Mouse (Mus musculus) embryo, embryonic 9.5 days (tissue): ENCODE measurements around the gene Plac1.
"Not testable (repeated sequence)": the region's sequence is repeated elsewhere in the genome, so short reads cannot be mapped to it uniquely, and the experiment has no call there.

ENCODE experiments used
- DNase-seq: peaks from one replicate; pipeline ENCODE4 v3.0.0-alpha.2; 2017; ENCODE audit errors: extremely low spot score

Gene Plac1

GRCm38 (mm10) chrX:53046033-53046432 is 193.9 kb downstream of the Plac1 start:
- DNase-seq: no peak

GRCm38 (mm10) chrX:53045187-53045903 is 194.6 kb downstream of the Plac1 start:
- no peak for DNase-seq

- no peak for DNase-seq
Observed at GRCm38 (mm10) chrX:53041006-53041405, 198.9 kb downstream of the Plac1 start.

GRCm38 (mm10) chrX:53040138-53040537 is 199.8 kb downstream of the Plac1 start:
- no peak for DNase-seq

GRCm38 (mm10) chrX:53039651-53040050 is 200.3 kb downstream of the Plac1 start:
- no peak for DNase-seq

- DNase-seq: no peak
Observed at GRCm38 (mm10) chrX:53038194-53038593, 201.7 kb downstream of the Plac1 start.

GRCm38 (mm10) chrX:53029559-53029958 is 210.4 kb downstream of the Plac1 start:
- DNase-seq: no peak

- no peak for DNase-seq
Observed at GRCm38 (mm10) chrX:53025471-53026223, 214.3 kb downstream of the Plac1 start.

GRCm38 (mm10) chrX:53024268-53024667 is 215.6 kb downstream of the Plac1 start:
- not testable (repeated sequence) for DNase-seq

- no peak for DNase-seq
Observed at GRCm38 (mm10) chrX:53023021-53023420, 216.9 kb downstream of the Plac1 start.
